Mouse (Mus musculus) myocyte (in vitro differentiated cells): ENCODE results near the gene Zfp114.

Experiments used
- CEBPB ChIP-seq: IDR thresholded peaks from 2 replicates; pipeline ENCODE4 v1.6.1; 2011; ENCODE audit warnings: mild to moderate bottlenecking, moderate library complexity; ENCODE audit not compliant: poor library complexity, insufficient read depth, severe bottlenecking
- MAX ChIP-seq: IDR thresholded peaks from one replicate; pipeline ENCODE4 v1.6.1; 2011; ENCODE audit warnings: low read depth, mild to moderate bottlenecking, control low read depth
- MYOG ChIP-seq, 3 experiments: IDR thresholded peaks; one replicate each; pipeline ENCODE4 v1.6.1; 2011; ENCODE audit warnings: control low read depth in 2 of 3, low read depth in 2 of 3, mild to moderate bottlenecking in 2 of 3; ENCODE audit not compliant: insufficient read length in 2 of 3, control insufficient read depth in 1 of 3, insufficient read depth in 1 of 3
- POLR2A ChIP-seq: IDR thresholded peaks from one replicate; pipeline ENCODE4 v1.6.1; 2011; ENCODE audit warnings: low read depth, mild to moderate bottlenecking, control low read depth, moderate library complexity; ENCODE audit not compliant: insufficient read length
- POLR2AphosphoS2 ChIP-seq: IDR thresholded peaks from one replicate; pipeline ENCODE4 v1.6.1; 2011; ENCODE audit warnings: low read depth, control low read depth; ENCODE audit not compliant: insufficient read length
- REST ChIP-seq: IDR thresholded peaks from one replicate; pipeline ENCODE4 v1.6.1; 2011; ENCODE audit warnings: mild to moderate bottlenecking, control low read depth, moderate library complexity; ENCODE audit not compliant: insufficient read depth, insufficient read length
- SRF ChIP-seq: IDR thresholded peaks from one replicate; pipeline ENCODE4 v1.6.1; 2011; ENCODE audit warnings: low read depth; ENCODE audit not compliant: control insufficient read depth, insufficient read length
- TCF12 ChIP-seq: IDR thresholded peaks from one replicate; pipeline ENCODE4 v1.6.1; 2011; ENCODE audit warnings: mild to moderate bottlenecking, control low read depth; ENCODE audit not compliant: poor library complexity, insufficient read depth, severe bottlenecking
- TCF3 ChIP-seq: IDR thresholded peaks from one replicate; pipeline ENCODE4 v1.6.1; 2011; ENCODE audit warnings: low read depth, control low read depth; ENCODE audit not compliant: insufficient read length
- USF1 ChIP-seq: IDR thresholded peaks from one replicate; pipeline ENCODE4 v1.6.1; 2011; ENCODE audit warnings: low read depth, mild to moderate bottlenecking, control low read depth, moderate library complexity

DNA sequence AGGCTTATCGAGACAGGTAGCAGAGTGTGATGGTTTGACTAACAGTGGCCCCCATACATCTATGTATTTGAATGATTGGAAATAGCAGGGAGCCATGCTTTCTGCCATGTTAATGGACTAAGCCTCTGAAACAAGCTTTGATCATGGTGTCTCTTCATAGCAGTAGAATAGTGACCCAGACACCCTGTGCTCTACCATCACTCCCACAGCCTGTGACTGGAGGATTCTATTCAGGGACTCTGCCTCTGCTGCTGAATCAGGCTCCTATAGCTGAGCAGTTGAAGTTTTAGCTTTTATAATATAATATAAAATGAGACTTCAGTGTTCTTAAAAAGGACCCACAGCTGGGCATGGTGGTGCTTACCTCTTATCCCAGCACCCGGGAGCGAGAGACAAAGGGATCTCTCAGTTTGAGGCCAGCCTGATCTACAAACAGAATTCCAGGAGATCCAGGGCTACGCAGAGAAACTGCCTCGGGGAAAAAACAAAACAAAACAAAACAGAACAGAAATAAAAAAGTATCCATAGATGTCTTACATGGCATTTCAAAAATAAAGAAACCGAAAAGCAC, 41.4 kb upstream of the Zfp114 start:
- TF ChIP-seq MAX (no peak), POLR2A (no peak), USF1 (no peak), SRF (no peak), REST (no peak), MYOG (IDR thresholded peaks at IDR 0.05; ENCODE audit: control insufficient read depth in 1 of 3, insufficient read depth in 1 of 3, insufficient read length in 2 of 3, low read depth in 2 of 3) (no peak), POLR2AphosphoS2 (no peak), CEBPB (no peak), TCF3 (no peak), TCF12 (no peak)
